Mouse (Mus musculus) hindbrain, embryonic 16.5 days (tissue): ENCODE results near the gene Wipf2. TPM values are rescaled to one million over a fixed set of nuclear protein-coding genes. Genes with fewer than 3 reads are reported as not detected.
A peak's percentile ranks its signal among the peaks of the same experiment; 100 is the strongest.

ENCODE experiments used
- ATAC-seq: fragments of 200-750 bp; cut with Nextera tagmentation; 2 replicates; pipeline ENCODE4 v1.8.0; 2017; ENCODE audit warnings: moderate TSS enrichment, moderate library complexity
- H3K27ac ChIP-seq: fragments of 300-500 bp; sonication (generic); 2 replicates; pipeline ENCODE4 v1.5.1; 2014; ENCODE audit warnings: low read depth, mild to moderate bottlenecking, control low read depth, low read length, moderate library complexity
- H3K27me3 ChIP-seq: fragments of 300-500 bp; sonication (generic); replicated peaks from 2 replicates; pipeline ENCODE4 v1.6.1; 2014; ENCODE audit warnings: low read length; ENCODE audit not compliant: control insufficient read depth, insufficient read depth
- H3K36me3 ChIP-seq: fragments of 300-500 bp; sonication (generic); 2 replicates; pipeline ENCODE4 v1.6.1; 2014; ENCODE audit warnings: mild to moderate bottlenecking, low read length, moderate library complexity, mixed read lengths; ENCODE audit not compliant: control insufficient read depth, insufficient read depth
- H3K4me1 ChIP-seq: fragments of 300-500 bp; sonication (generic); 2 replicates; pipeline ENCODE4 v1.6.1; 2014; ENCODE audit warnings: low read depth, low read length; ENCODE audit not compliant: control insufficient read depth, insufficient read depth
- H3K4me2 ChIP-seq: fragments of 300-500 bp; sonication (generic); 2 replicates; pipeline ENCODE4 v1.6.1; 2014; ENCODE audit warnings: mild to moderate bottlenecking, low read length, control low read depth, moderate library complexity
- H3K4me3 ChIP-seq: fragments of 300-500 bp; sonication (generic); 2 replicates; pipeline ENCODE4 v1.5.1; 2014; ENCODE audit warnings: mild to moderate bottlenecking, low read length, control low read depth, moderate library complexity
- H3K9ac ChIP-seq: fragments of 300-500 bp; sonication (generic); 2 replicates; pipeline ENCODE4 v1.6.1; 2014; ENCODE audit warnings: low read depth, mild to moderate bottlenecking, control low read depth, low read length, moderate library complexity
- H3K9me3 ChIP-seq: fragments of 300-500 bp; sonication (generic); 2 replicates; pipeline ENCODE4 v1.6.1; 2014; ENCODE audit warnings: mild to moderate bottlenecking, low read length, moderate library complexity; ENCODE audit not compliant: control insufficient read depth
- WGBS: fragments of 180-500 bp; shearing (Covaris S2); extraction: QIAGEN DNeasy Blood & Tissue Kit; methylation state at CpG from one replicate; pipeline ENCODE4 v1.1.7; 2014; 5-methylcytosine and 5-hydroxymethylcytosine counted together
- polyA plus RNA-seq: library from polyadenylated mRNA; unstranded; fragments of >200 nt; fragmentation: Nextera tagmentation; extraction: Ambion mirVana; gene quantifications from 2 replicates; pipeline ENCODE4 v1.2.1, GENCODE M21; 2015

The Wipf2 gene
- polyA plus RNA-seq, 1 experiment from 2014 or later = 4.1 TPM

GRCm38 (mm10) chr11:98870791-98871190 lies 7.4 kb downstream of the Wipf2 start:
- no peak overlapping the region for H3K4me3 ChIP-seq
- H3K36me3 ChIP-seq = 0 out of 2 replicates have a peak, but pooled peaks cover 2% of the 10 kb centered on the region
- no peaks in the 10 kb centered on the region for H3K27me3 ChIP-seq
- 82% methylated on average over 5 of the region's 5 CpGs for WGBS
- H3K4me1 ChIP-seq = peaks cover 2% of the 10 kb centered on the region; the same call in 1 of the 2 replicates
- no peak overlapping the region for H3K4me2 ChIP-seq
- H3K9ac ChIP-seq = no peak overlapping the region
- no peak overlapping the region for H3K27ac ChIP-seq
- ATAC-seq = no peak
- H3K9me3 ChIP-seq = no peaks in the 10 kb centered on the region

GRCm38 (mm10) chr11:98871416-98871815 lies 8.0 kb downstream of the Wipf2 start:
- WGBS = 54% methylated on average over 4 of the region's 4 CpGs
- ATAC-seq = no peak
- Histone ChIP-seq H3K9ac (no peak overlapping the region), H3K9me3 (no peaks in the 10 kb centered on the region), H3K4me1 (peaks cover 2% of the 10 kb centered on the region; the same call in 1 of the 2 replicates), H3K4me3 (no peak overlapping the region), H3K4me2 (no peak overlapping the region), H3K27ac (no peak overlapping the region), H3K36me3 (0 out of 2 replicates have a peak, but pooled peaks cover 2% of the 10 kb centered on the region), H3K27me3 (no peaks in the 10 kb centered on the region)

- Histone ChIP-seq H3K4me1 (peaks cover 2% of the 10 kb centered on the region; the same call in 1 of the 2 replicates), H3K9ac (no peak overlapping the region), H3K4me3 (no peak overlapping the region), H3K36me3 (0 out of 2 replicates have a peak, but pooled peaks cover 2% of the 10 kb centered on the region), H3K9me3 (no peaks in the 10 kb centered on the region), H3K27me3 (no peaks in the 10 kb centered on the region), H3K27ac (0 out of 2 replicates have a peak overlapping the region, but pooled peaks have one; percentile 2), H3K4me2 (no peak overlapping the region)
- WGBS = 58% methylated on average over 4 of the region's 4 CpGs
- ATAC-seq = no peak
Measured at GRCm38 (mm10) chr11:98872040-98872439, 8.6 kb downstream of the Wipf2 start.

GRCm38 (mm10) chr11:98873900-98874299 lies 10.5 kb downstream of the Wipf2 start:
- peaks cover 2% of the 10 kb centered on the region; the same call in 1 of the 2 replicates for H3K4me1 ChIP-seq
- no peak overlapping the region for H3K9ac ChIP-seq
- H3K4me3 ChIP-seq = no peak overlapping the region
- WGBS = 92% methylated on average over 9 of the region's 9 CpGs
- no peaks in the 10 kb centered on the region for H3K27me3 ChIP-seq
- no peaks in the 10 kb centered on the region for H3K9me3 ChIP-seq
- no peak overlapping the region for H3K27ac ChIP-seq
- no peak overlapping the region for H3K4me2 ChIP-seq
- ATAC-seq = no peak
- H3K36me3 ChIP-seq = no peaks in the 10 kb centered on the region

- WGBS = 72% methylated on average over 9 of the region's 9 CpGs
Measured at GRCm38 (mm10) chr11:98877001-98877400, 13.6 kb downstream of the Wipf2 start.

GRCm38 (mm10) chr11:98887703-98888102 lies 24.3 kb downstream of the Wipf2 start:
- no peak for ATAC-seq
- no peak overlapping the region for H3K4me3 ChIP-seq
- peaks cover 24% of the 10 kb centered on the region for H3K36me3 ChIP-seq
- no peak overlapping the region for H3K9ac ChIP-seq
- no peak overlapping the region for H3K4me2 ChIP-seq
- H3K4me1 ChIP-seq = no peaks in the 10 kb centered on the region
- H3K27ac ChIP-seq = no peak overlapping the region
- no peaks in the 10 kb centered on the region for H3K9me3 ChIP-seq
- H3K27me3 ChIP-seq = no peaks in the 10 kb centered on the region
- WGBS = 96% methylated on average over 3 of the region's 3 CpGs

More at GRCm38 (mm10) chr11:98877001-98877400, 13.6 kb downstream of the Wipf2 start:
- ATAC-seq = no peak
- H3K27me3 ChIP-seq = no peaks in the 10 kb centered on the region
- H3K9ac ChIP-seq = no peak overlapping the region
- no peak overlapping the region for H3K27ac ChIP-seq
- no peak overlapping the region for H3K4me3 ChIP-seq
- no peaks in the 10 kb centered on the region for H3K9me3 ChIP-seq
- no peak overlapping the region for H3K4me2 ChIP-seq
- H3K36me3 ChIP-seq = no peaks in the 10 kb centered on the region
- no peaks in the 10 kb centered on the region; the same call in 1 of the 2 replicates for H3K4me1 ChIP-seq

- WGBS = 98% methylated on average over 4 of the region's 4 CpGs
- Histone ChIP-seq H3K9me3 (no peaks in the 10 kb centered on the region), H3K36me3 (peaks cover 31% of the 10 kb centered on the region), H3K4me1 (no peaks in the 10 kb centered on the region), H3K4me3 (no peak overlapping the region), H3K27me3 (no peaks in the 10 kb centered on the region), H3K4me2 (no peak overlapping the region), H3K9ac (no peak overlapping the region), H3K27ac (no peak overlapping the region)
- ATAC-seq = no peak
Measured at GRCm38 (mm10) chr11:98889077-98889476, 25.6 kb downstream of the Wipf2 start.

GRCm38 (mm10) chr11:98889977-98890376 lies 26.5 kb downstream of the Wipf2 start:
- H3K9me3 ChIP-seq = no peaks in the 10 kb centered on the region
- 94% methylated on average over 5 of the region's 5 CpGs for WGBS
- no peak for ATAC-seq
- no peak overlapping the region for H3K4me3 ChIP-seq
- H3K36me3 ChIP-seq = peaks cover 35% of the 10 kb centered on the region
- H3K4me2 ChIP-seq = no peak overlapping the region
- H3K27ac ChIP-seq = no peak overlapping the region
- no peak overlapping the region for H3K9ac ChIP-seq
- no peaks in the 10 kb centered on the region for H3K27me3 ChIP-seq
- no peaks in the 10 kb centered on the region for H3K4me1 ChIP-seq

GRCm38 (mm10) chr11:98892426-98892825 lies 29.0 kb downstream of the Wipf2 start:
- ATAC-seq = no peak
- Histone ChIP-seq H3K27ac (no peak overlapping the region), H3K9me3 (no peaks in the 10 kb centered on the region), H3K4me1 (no peaks in the 10 kb centered on the region), H3K27me3 (no peaks in the 10 kb centered on the region), H3K36me3 (peaks cover 37% of the 10 kb centered on the region), H3K4me2 (no peak overlapping the region), H3K4me3 (no peak overlapping the region), H3K9ac (no peak overlapping the region)
- 49% methylated on average over 5 of the region's 5 CpGs for WGBS
